Mouse (Mus musculus) lung, adult 10 weeks (tissue): ENCODE results near the gene Olfr1425. TPM values are rescaled to one million over a fixed set of nuclear protein-coding genes. Genes with fewer than 3 reads are reported as not detected.

ENCODE experiments used
- polyA plus RNA-seq: library from polyadenylated mRNA; stranded (reverse); fragments of 350-450 nt; fragmentation: Illumina TruSeq; extraction: RNeasy Lipid Tissue Mini Kit (QIAGEN cat#74804); gene quantifications from one replicate; pipeline ENCODE4 v1.2.3, GENCODE M21; 2014; ENCODE audit warnings: low read depth, low replicate concordance; ENCODE audit not compliant: insufficient read depth

Olfr1425 gene
- not detected for polyA plus RNA-seq

DNA sequence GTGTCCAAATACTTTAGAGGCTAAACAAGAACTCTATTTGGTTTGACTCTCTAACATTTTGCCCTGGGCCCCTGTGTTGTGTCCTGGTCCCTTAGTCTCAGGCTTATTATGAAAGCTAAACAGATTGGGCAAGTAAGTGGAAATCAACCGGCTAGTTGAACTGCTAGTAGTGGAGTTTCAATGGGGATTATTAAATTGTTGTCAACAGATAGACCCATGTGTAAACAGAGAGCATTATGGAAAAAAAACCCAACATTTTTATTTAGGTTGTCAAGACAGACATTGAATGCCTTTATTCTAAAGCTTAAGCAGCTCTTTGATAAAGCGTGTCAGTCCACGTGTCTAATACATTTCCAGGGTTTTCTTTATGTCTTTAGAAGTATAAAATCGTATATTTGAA, at the start of gene Olfr1425:
Gene Olfr1425, minus strand, starts transcription at position 101 of the 400 bp plus-strand sequence.

DNA sequence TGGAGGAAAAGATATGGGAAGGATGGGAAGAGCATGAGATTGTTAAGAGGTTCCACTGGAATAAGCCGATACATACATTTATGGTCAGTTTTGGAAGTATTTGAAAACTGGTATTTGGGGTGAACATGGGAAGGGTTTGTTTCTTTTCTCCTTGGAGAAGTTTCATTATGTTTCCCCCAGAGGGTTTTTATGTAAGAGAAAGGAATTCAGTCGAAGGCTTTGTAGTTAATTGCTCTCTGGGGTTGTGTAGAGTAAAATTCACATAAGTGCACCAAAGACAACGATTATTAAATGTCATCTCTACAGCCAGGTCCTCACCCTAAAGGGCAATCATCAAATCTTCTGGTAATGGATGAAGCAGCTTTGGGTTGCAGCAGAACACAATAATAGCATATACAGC, 45.6 kb upstream of the Olfr1425 start, which contains the start of gene Olfr76:
Gene Olfr76, minus strand, starts transcription at position 101 of the 400 bp plus-strand sequence.

DNA sequence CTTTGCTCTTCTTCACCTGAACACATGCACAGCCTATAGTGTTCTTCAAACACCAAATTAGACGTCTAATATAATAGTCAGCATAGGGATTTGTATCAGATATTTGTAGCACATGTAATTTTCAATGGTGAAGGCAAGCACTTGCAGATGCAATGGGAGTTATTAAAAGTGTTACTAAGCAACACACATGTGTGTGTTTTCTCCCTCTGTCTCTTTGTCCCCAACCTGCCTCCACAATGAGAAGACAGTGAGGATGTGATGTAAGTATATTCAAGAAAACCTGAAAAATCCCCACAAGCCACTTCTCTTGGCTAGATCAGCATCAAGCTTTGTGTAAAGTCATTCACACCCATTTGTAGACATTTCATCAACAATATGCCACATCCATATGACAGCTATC, 38.3 kb upstream of the Olfr1425 start, which contains the start of gene Olfr1428:
Gene Olfr1428, minus strand, starts transcription at position 101 of the 400 bp plus-strand sequence.

DNA sequence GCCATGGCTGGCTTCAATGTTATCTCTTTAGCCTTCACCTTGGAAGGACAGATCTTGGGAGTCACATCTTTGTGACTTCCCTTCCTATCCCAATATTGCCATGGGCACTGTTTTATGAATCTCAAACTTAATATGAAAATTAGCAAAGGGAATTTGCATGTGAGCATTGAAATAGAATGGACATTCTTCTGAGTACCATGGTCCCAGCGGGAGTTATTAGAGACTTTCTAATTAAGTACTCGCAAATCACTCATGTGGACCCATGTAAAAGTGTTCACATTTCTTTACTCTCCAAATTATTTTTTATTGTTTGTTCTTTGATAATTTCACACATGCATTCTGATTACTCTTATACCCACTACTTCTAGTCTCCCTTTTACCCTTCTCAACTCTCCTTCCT, 25.7 kb upstream of the Olfr1425 start, which contains the start of gene Olfr1427:
Gene Olfr1427, minus strand, starts transcription at position 101 of the 400 bp plus-strand sequence.

DNA sequence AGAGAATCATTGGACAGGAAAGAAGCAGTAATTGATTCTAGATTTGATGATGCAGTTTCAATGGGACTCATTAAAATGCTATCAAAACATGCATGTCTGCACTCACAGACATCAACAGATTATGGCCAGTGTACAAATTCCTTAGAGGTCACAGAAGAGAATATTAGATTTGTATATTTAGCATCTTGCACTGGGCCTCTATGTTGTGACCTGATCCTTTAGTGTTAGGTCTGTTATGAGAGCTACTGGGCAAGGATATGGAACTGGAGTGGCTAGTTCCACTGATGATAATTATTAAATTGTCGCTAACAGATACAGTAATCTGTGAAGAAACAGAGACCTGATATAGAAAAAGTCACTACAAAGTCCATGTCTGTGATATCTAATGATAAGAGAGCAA, 14.4 kb upstream of the Olfr1425 start, which contains the start of gene Olfr1426:
Gene Olfr1426, minus strand, starts transcription at position 101 of the 400 bp plus-strand sequence.

DNA sequence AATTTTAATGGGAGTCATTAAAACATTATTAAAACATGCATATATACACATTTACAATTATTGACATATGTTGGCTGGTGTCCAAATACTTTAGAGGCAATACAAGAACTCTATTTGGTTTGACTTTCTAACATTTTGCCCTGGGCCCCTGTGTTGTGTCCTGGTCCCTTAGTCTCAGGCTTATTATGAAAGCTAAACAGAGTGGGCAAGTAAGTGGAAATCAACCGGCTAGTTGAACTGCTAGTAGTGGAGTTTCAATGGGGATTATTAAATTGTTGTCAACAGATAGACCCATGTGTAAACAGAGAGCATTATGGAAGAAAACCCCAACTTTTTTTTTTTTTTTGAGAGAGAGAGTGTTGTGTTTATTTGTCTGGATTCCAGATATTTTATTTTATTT, 14.9 kb downstream of the Olfr1425 start, which contains the start of gene Olfr1424:
Gene Olfr1424, minus strand, starts transcription at position 101 of the 400 bp plus-strand sequence.

DNA sequence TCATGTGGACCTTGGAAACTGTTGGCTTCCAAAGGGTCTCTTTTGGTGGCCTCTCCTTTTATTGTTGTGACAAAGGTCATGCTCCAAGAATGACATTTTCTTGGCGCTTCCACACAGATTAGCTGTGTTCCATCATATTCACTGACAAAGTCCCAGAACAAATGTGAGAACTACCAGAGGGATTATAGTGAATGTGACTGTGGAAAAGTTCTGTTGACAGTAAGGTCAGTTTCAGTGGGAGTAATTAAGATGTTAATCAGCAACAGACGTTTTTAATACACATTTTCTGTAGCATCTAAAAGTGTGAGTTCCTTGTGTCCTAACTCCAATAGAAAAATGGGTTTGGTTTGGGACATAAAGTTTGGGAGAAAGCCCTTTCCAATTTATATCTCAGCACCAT, 36.3 kb downstream of the Olfr1425 start, which contains the start of gene Olfr1423:
Gene Olfr1423, minus strand, starts transcription at position 101 of the 400 bp plus-strand sequence.

Other genes with a start within 250 kb of the Olfr1425 start
- not detected for gene Olfr1417, start 238.5 kb downstream of the Olfr1425 start, polyA plus RNA-seq
- not detected for gene Olfr1418, start 216.7 kb downstream of the Olfr1425 start, polyA plus RNA-seq
- not detected for gene Olfr1419, start 202.6 kb downstream of the Olfr1425 start, polyA plus RNA-seq
- gene Olfr1420, start 191.2 kb downstream of the Olfr1425 start, polyA plus RNA-seq: not detected
- 7.1 TPM for gene Patl1, start 165.3 kb downstream of the Olfr1425 start, polyA plus RNA-seq
- 22.1 TPM for gene Osbp, start 111.8 kb downstream of the Olfr1425 start, polyA plus RNA-seq
- gene Olfr1423, start 36.4 kb downstream of the Olfr1425 start, polyA plus RNA-seq: not detected
- not detected for gene Olfr1424, start 15.0 kb downstream of the Olfr1425 start, polyA plus RNA-seq
- gene Olfr1426, start 14.3 kb upstream of the Olfr1425 start, polyA plus RNA-seq: not detected
- not detected for gene Olfr1427, start 25.6 kb upstream of the Olfr1425 start, polyA plus RNA-seq
- not detected for gene Olfr1428, start 38.2 kb upstream of the Olfr1425 start, polyA plus RNA-seq
- not detected for gene Olfr76, start 45.5 kb upstream of the Olfr1425 start, polyA plus RNA-seq
- not detected for gene Olfr1555-ps1, start 92.4 kb upstream of the Olfr1425 start, polyA plus RNA-seq
- gene Olfr1431, start 122.9 kb upstream of the Olfr1425 start, polyA plus RNA-seq: not detected
- not detected for gene Olfr1432, start 154.9 kb upstream of the Olfr1425 start, polyA plus RNA-seq
- gene Olfr262, start 163.9 kb upstream of the Olfr1425 start, polyA plus RNA-seq: not detected
- not detected for gene Olfr235, start 183.3 kb upstream of the Olfr1425 start, polyA plus RNA-seq
- not detected for gene Olfr1434, start 202.1 kb upstream of the Olfr1425 start, polyA plus RNA-seq
- not detected for gene Olfr1436, start 221.4 kb upstream of the Olfr1425 start, polyA plus RNA-seq
- gene Olfr1437, start 247.4 kb upstream of the Olfr1425 start, polyA plus RNA-seq: not detected